Mouse (Mus musculus) liver, postnatal 0 days (tissue): ENCODE measurements around the gene Tmem169. TPM values are rescaled to one million over a fixed set of nuclear protein-coding genes. Genes with fewer than 3 reads are reported as not detected.
"Not testable (repeated sequence)": the region's sequence is repeated elsewhere in the genome, so short reads cannot be mapped to it uniquely, and the experiment has no call there.

Experiments used
- ATAC-seq: fragments of 200-750 bp; cut with Nextera tagmentation; 2 replicates; pipeline ENCODE4 v1.8.0; 2017; ENCODE audit warnings: mild to moderate bottlenecking, moderate library complexity
- DNase-seq: peaks from one replicate; pipeline ENCODE4 v3.0.0-alpha.2; 2016
- H3K27ac ChIP-seq: fragments of 300-500 bp; sonication (generic); 2 replicates; pipeline ENCODE4 v1.5.1; 2014; ENCODE audit warnings: antibody characterized with exemption, moderate library complexity, mild to moderate bottlenecking, low read depth
- H3K27me3 ChIP-seq: fragments of 300-500 bp; sonication (generic); 2 replicates; pipeline ENCODE4 v1.6.1; 2014; ENCODE audit warnings: low read length, control low read depth, mixed read lengths; ENCODE audit not compliant: insufficient read depth
- H3K36me3 ChIP-seq: fragments of 300-500 bp; sonication (generic); replicated peaks from 2 replicates; pipeline ENCODE4 v1.6.1; 2014; ENCODE audit warnings: mild to moderate bottlenecking, control low read depth, low read length, moderate library complexity, mixed read lengths; ENCODE audit not compliant: insufficient read depth
- H3K4me1 ChIP-seq: fragments of 300-500 bp; sonication (generic); 2 replicates; pipeline ENCODE4 v1.6.1; 2014; ENCODE audit warnings: antibody characterized with exemption, mild to moderate bottlenecking, control low read depth; ENCODE audit not compliant: insufficient read depth
- H3K4me2 ChIP-seq: fragments of 300-500 bp; sonication (generic); 2 replicates; pipeline ENCODE4 v1.6.1; 2014; ENCODE audit warnings: low read depth, mild to moderate bottlenecking, low read length, moderate library complexity, mixed read lengths
- H3K4me3 ChIP-seq: fragments of 300-500 bp; sonication (generic); 2 replicates; pipeline ENCODE4 v1.5.1; 2014; ENCODE audit warnings: low read depth, low read length
- H3K9ac ChIP-seq: fragments of 300-500 bp; sonication (generic); replicated peaks from 2 replicates; pipeline ENCODE4 v1.6.1; 2014; ENCODE audit warnings: mild to moderate bottlenecking, moderate library complexity
- H3K9me3 ChIP-seq: fragments of 300-500 bp; sonication (generic); 2 replicates; pipeline ENCODE4 v1.6.1; 2016; ENCODE audit warnings: mild to moderate bottlenecking, control low read depth, low read length, mixed read lengths
- CTCF ChIP-seq: sonication (generic); IDR thresholded peaks from 2 replicates; pipeline ENCODE4 v1.5.1; 2016; ENCODE audit warnings: antibody characterized with exemption, low read depth
- EP300 ChIP-seq: IDR thresholded peaks from 2 replicates; pipeline ENCODE4 v1.6.1; 2016; ENCODE audit warnings: antibody characterized with exemption, low read depth, mild to moderate bottlenecking
- WGBS: fragments of 180-500 bp; shearing (Covaris S2); extraction: QIAGEN DNeasy Blood & Tissue Kit; methylation state at CpG from one replicate; pipeline ENCODE4 v1.1.7; 2014; ENCODE audit not compliant: insufficient replicate concordance; 5-methylcytosine and 5-hydroxymethylcytosine counted together
- polyA plus RNA-seq: library from polyadenylated mRNA; unstranded; fragments of >200 nt; fragmentation: Nextera tagmentation; extraction: Ambion mirVana; gene quantifications from 2 replicates; pipeline ENCODE4 v1.2.1, GENCODE M21; 2015

Tmem169 gene
- polyA plus RNA-seq = 0.22 and 0.29 TPM in 2 replicates

DNA sequence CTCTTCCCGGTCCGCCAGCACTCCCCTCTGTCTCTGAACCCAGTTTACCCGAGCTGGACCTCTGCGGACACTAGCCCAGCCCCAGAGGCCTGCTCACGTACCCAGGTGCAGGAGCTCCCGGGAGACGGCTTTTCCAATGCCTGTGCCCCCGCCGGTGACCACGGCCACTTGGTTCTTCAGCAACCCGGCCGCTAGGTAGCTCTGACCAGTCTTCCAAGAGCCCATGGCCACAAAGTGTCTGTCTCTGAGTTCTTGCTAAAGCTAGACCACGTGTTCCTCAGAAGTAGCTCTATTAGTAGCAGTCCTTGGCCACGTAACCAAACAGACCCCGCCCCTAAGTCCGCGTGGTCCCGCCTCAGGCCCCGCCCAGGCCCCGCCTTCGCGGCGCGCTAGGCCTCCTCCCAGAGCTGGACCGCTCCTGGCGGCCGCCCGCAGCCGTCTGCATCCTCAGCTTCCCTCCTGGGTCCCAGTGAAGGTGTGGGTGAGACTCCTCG, at the start of gene Tmem169, which contains the start of gene Pecr:
Tmem169 (plus strand) TSS at position 378 of the 494 bp plus-strand sequence.
Pecr (minus strand) TSS at position 323 of the 494 bp plus-strand sequence.
- H3K4me2 ChIP-seq = peak within 1 kb of the TSS; percentile 95
- WGBS = under 1% methylated on average over 30 of the region's 30 CpGs
- peaks cover 12% of the 10 kb centered on the region for H3K4me1 ChIP-seq
- H3K27ac ChIP-seq = peak within 1 kb of the TSS; percentile 85
- peak within 1 kb of the TSS; percentile 66 for H3K4me3 ChIP-seq
- no peaks in the 10 kb centered on the region for H3K9me3 ChIP-seq
- TF ChIP-seq CTCF (no peak), EP300 (no peak)
- H3K36me3 ChIP-seq = no peaks in the 10 kb centered on the region
- H3K27me3 ChIP-seq = no peaks in the 10 kb centered on the region
- H3K9ac ChIP-seq = peak within 1 kb of the TSS; percentile 76
- ATAC-seq (peak; percentile 94), DNase-seq (peak; percentile 96)

DNA sequence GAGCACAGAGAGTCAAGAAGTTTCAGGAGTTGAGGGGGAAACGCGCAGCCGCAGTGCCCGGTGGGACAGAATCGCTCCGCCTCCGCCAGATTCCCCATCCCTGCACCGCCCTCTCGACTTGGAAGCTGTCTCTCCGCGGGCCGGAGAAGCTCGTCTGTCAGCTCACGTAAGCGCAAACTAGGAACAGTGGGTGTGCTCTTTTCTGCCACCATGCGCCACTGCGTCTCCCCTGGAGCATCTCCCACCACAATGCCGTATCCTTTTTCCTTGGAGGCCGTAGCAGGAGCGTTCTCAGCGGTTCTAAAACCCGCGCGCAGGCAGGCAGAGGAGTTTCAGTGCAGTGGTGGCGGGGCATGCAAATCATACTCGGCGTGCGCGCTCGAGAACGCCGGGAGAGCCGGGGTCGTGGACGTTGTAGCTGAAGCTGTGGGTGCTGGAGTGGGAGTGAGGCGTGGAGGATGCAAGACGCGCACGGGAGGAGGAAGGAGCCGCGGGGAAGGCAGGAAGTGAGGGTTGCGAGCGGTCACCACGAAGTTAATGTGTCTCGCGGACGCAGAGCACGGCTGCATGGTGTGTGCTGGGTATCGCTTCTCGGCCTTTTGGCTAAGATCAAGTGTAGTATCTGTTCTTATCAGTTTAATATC, 47.7 kb upstream of the Tmem169 start:
- peak; percentile 84 for ATAC-seq
- Histone ChIP-seq H3K27ac (peak overlapping the region; percentile 39; the same call in 1 of the 2 replicates), H3K9ac (peak overlapping the region; percentile 59), H3K4me3 (peak overlapping the region; percentile 57), H3K4me2 (peak overlapping the region; percentile 83)
- H3K36me3 ChIP-seq, H3K27me3 ChIP-seq, H3K4me1 ChIP-seq, H3K9me3 ChIP-seq: not testable (repeated sequence)
- peak; percentile 63 for DNase-seq
- WGBS = 0% methylated on average over 32 of the region's 50 CpGs

DNA sequence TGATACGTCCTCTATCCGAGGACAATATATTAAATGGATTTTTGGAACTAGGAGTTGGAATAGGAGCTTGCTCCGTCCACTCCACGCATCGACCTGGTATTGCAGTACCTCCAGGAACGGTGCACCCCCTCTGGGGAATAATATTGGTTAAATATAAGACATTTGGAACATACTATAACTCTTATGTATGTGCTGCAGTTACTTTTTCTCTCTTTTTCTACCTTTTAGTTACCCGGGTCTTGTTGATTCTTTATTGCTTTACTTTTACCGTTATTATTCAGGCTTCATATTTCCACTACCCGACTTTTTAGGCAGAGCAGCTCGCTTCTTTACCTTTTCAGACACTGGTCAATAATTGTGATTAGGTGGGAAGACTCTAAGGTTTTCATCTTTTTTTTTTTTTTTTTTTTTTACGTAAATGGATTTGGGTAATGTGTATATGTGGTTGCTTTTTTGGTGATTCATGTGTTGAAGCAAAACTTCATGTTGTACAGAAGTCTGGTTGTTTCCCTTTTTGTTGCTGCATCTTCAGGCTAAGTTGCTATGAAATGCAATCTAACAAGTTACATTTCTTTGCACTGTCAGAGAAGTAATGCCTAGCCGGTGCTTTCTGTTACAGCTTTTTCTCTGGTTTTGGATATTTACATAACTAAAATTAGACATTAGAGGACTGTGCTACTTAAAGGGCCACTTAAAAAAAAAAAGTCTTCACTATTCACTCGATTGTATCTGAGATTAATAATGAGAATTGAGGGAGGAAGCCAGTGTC, 47.0 kb upstream of the Tmem169 start:
- H3K4me3 ChIP-seq = no peak overlapping the region
- TF ChIP-seq CTCF (no peak), EP300 (no peak)
- no peak overlapping the region for H3K27ac ChIP-seq
- no peak for DNase-seq
- ATAC-seq = peak; percentile 75
- peaks cover 5% of the 10 kb centered on the region for H3K4me1 ChIP-seq
- peaks cover 7% of the 10 kb centered on the region for H3K27me3 ChIP-seq
- no peaks in the 10 kb centered on the region for H3K9me3 ChIP-seq
- WGBS = 3% methylated on average over 11 of the region's 13 CpGs
- H3K36me3 ChIP-seq = no peaks in the 10 kb centered on the region
- H3K9ac ChIP-seq = no peak overlapping the region
- peak overlapping the region; percentile 18 for H3K4me2 ChIP-seq

DNA sequence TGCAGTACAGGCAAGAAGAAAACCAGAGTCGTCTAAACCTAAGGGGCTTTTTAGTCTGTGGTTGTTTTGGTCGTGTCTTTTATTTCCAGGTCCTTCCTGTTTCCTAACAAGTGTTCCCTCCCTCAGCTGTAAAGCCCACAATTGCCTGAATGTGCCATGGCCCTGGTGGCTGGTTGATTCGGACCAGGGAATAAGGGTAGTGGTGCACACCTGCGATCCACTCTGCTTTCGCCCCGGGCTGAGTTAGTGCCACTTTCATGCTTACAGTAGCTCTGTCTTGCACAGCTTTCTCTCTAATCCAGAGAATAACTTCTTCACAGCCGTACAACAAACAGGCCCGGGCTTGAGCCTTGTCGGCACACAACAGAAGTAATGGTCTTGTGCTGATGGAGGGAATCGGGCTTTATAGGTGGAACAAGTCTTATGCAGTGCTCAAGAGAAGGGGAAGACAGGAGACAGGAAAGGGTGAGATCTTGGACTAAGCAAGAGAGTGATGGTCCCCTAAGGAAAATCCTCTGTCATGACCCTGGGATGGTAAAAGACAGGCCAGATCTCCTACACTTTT, 46.1 kb upstream of the Tmem169 start:
- Histone ChIP-seq H3K36me3 (no peaks in the 10 kb centered on the region), H3K4me1 (peaks cover 5% of the 10 kb centered on the region), H3K9ac (no peak overlapping the region), H3K27ac (no peak overlapping the region), H3K9me3 (no peaks in the 10 kb centered on the region), H3K4me3 (no peak overlapping the region), H3K27me3 (peaks cover 7% of the 10 kb centered on the region), H3K4me2 (no peak overlapping the region)
- 57% methylated on average over 10 of the region's 10 CpGs for WGBS
- no peak for TF ChIP-seq CTCF
- no peak for TF ChIP-seq EP300
- DNase-seq = no peak
- ATAC-seq = no peak

DNA sequence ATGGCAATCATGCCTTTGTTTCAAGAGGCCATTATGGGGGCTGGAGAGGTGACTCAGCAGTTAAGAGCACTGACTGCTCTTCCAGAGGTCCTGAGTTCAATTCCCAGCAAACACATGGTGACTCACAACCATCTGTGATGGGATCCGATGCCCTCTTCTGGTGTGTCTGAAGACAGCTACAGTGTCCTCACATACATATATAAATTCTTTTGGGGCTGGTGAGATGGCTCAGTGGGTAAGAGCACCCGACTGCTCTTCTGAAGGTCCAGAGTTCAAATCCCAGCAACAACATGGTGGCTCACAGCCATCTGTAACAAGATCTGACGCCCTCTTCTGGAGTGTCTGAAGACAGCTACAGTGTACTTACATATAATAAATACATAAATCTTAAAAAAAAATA, 45.1 kb upstream of the Tmem169 start:
- not testable (repeated sequence) for H3K36me3 ChIP-seq, H3K9ac ChIP-seq, H3K4me1 ChIP-seq, H3K27me3 ChIP-seq, H3K4me2 ChIP-seq, ATAC-seq, H3K4me3 ChIP-seq, DNase-seq, H3K9me3 ChIP-seq, H3K27ac ChIP-seq
- WGBS = 70% methylated on average over 3 of the region's 3 CpGs

DNA sequence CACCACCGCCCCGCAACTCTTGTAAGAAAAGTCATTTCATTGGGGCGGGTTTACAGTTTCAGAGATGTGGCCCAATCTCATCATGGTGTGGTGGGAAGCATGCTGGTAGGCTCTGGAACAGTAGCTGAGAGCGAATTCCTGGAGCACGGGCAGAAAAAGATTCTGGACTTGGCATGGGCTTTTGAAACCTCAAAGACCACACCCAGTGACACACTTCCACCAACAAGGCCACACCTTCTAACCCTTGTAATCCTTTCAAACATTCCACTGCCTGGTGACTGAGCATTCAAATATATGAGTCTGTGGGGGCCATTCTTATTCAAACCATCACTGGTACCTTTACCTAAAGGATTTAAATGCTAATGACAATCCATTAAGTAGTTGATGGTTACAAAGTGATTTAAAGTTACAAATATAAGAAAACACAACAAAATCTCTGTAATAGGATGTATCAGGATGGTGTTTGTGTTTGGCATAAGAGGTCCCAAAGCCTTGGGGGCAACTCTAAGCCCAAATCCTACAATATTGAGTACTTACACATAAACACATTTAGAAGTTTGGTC, 41.5 kb upstream of the Tmem169 start:
- H3K36me3 ChIP-seq = no peaks in the 10 kb centered on the region
- DNase-seq = no peak
- H3K9ac ChIP-seq = no peak overlapping the region
- H3K9me3 ChIP-seq = no peaks in the 10 kb centered on the region
- H3K4me2 ChIP-seq = no peak overlapping the region
- WGBS = 82% methylated on average over 5 of the region's 5 CpGs
- H3K4me3 ChIP-seq = no peak overlapping the region
- no peaks in the 10 kb centered on the region for H3K27me3 ChIP-seq
- TF ChIP-seq CTCF (no peak), EP300 (no peak)
- peaks cover 8% of the 10 kb centered on the region for H3K4me1 ChIP-seq
- ATAC-seq = no peak
- no peak overlapping the region for H3K27ac ChIP-seq
